Mouse (Mus musculus): Measurements from ENCODE around the gene Nsun5. TPM values are rescaled to one million over a fixed set of nuclear protein-coding genes. Genes with fewer than 3 reads are reported as not detected.
"Not testable (repeated sequence)": the region's sequence is repeated elsewhere in the genome, so short reads cannot be mapped to it uniquely, and the experiment has no call there.

Nsun5 gene
- polyA plus RNA-seq, 1 experiment: 44.4 TPM

DNA sequence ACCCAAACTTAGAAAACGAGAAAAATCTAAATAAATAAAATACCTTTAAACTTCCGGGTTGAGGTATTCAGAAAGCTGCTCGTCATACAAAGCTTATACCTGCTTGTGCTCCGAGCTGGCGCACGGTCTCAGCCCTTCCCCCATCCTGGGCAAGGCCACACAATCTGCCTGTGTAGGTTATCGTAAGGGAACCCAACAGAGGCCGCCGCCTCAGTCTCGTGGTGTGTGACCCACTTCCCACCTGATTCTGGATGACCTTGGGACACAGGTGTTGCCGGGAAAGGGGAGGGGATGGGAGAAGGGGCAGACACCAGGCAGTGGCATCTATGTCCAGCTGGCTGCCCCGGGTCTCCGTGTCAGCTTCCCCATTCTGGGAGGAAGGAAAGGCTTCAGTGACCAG lies 18.1 kb upstream of the Nsun5 start:
- no peak for DNase-seq (ENCODE audit: low read depth)
- TF ChIP-seq POLR2A (IDR thresholded peaks at IDR 0.05; ENCODE audit: borderline replicate concordance, extremely low read depth, insufficient read depth, insufficient read length, poor library complexity, severe bottlenecking) (no peak), CTCF (IDR thresholded peaks at IDR 0.05; ENCODE audit: borderline replicate concordance, extremely low read depth, insufficient read depth, insufficient read length) (no peak)

DNA sequence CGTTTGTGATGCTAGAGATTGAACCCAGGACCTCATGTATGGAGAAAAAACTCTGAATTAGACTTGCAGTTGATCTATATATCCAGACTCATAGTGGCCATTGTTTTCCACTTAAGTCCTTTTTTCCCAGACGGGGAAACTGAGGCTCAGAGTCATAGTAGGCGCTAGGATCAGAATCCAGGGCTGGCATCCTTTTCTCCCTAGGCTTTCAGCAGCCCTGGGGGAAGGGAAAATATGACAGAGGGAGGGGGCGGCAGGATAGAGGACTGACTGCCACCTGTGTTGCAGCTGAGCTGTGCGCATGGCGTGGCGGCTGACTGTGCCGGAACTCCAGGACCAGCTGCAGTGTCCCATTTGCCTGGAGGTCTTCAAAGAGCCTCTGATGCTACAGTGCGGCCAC lies 16.8 kb upstream of the Nsun5 start, which contains the start of gene Trim50:
TSS of gene Trim50 (plus strand) at position 301 of the 400 bp plus-strand sequence.
- no peak for TF ChIP-seq POLR2A (IDR thresholded peaks at IDR 0.05; ENCODE audit: borderline replicate concordance, extremely low read depth, insufficient read depth, insufficient read length, poor library complexity, severe bottlenecking)
- no peak for TF ChIP-seq CTCF (IDR thresholded peaks at IDR 0.05; ENCODE audit: borderline replicate concordance, extremely low read depth, insufficient read depth, insufficient read length)
- no peak for DNase-seq (ENCODE audit: low read depth)

DNA sequence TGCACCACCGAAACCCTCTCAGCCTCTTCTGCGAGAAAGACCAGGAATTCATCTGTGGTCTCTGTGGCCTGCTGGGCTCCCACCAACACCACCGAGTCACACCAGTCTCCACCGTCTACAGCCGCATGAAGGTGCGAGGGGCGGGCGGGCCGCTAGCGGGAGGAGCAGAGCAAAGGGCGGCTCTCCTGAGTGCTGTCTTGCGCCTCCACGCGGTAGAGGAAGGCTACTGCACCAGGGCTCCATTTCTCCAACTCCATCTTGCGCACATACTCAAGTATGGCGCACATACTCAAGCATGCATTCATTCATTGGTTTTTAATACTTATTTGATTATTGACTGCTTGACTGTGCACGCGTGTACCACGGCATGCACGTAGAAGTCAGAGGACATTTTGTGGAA lies 16.2 kb upstream of the Nsun5 start:
- TF ChIP-seq POLR2A (IDR thresholded peaks at IDR 0.05; ENCODE audit: borderline replicate concordance, extremely low read depth, insufficient read depth, insufficient read length, poor library complexity, severe bottlenecking): no peak
- TF ChIP-seq CTCF (IDR thresholded peaks at IDR 0.05; ENCODE audit: borderline replicate concordance, extremely low read depth, insufficient read depth, insufficient read length): peak; percentile 55
- DNase-seq (ENCODE audit: low read depth): no peak

DNA sequence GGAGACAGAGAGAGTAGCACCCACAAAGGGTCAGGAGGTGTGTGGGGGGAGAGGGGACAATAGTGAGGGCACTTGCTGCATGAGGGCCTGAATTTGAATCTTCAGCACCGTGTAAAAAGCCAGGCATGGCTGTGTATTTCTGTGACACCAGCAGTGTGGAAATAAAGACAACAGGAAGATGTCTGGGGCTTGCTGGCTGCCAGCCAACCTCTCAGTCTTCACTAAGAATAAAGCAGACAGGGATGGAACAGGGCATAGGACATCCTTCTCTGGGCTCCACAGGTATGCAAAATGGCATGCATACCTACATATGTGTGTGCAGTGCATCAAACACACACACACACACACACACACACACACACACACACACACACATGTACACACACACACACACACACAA lies 13.7 kb upstream of the Nsun5 start:
- DNase-seq (ENCODE audit: low read depth): no peak

DNA sequence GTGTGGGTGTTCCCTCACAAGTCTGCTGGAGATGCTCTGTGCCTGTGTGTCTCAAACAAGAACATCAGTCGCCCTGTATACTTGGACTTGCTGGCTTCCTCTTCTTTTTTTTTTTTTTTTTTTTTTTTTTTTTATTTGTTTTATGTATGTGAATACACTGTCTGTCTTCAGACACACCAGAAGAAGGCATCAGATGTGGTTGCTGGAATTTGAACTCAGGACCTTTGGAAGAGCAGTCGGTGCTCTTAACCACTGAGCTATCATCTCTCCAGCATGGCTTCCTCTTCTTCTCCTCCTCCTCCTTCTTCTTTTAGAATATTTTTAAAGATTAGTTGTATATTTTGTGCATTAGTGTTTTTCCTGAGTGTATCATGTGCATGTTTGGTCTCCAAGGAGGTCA lies 12.2 kb upstream of the Nsun5 start:
- DNase-seq (ENCODE audit: low read depth): no peak
- TF ChIP-seq POLR2A (IDR thresholded peaks at IDR 0.05; ENCODE audit: borderline replicate concordance, extremely low read depth, insufficient read depth, insufficient read length, poor library complexity, severe bottlenecking) (no peak), CTCF (IDR thresholded peaks at IDR 0.05; ENCODE audit: borderline replicate concordance, extremely low read depth, insufficient read depth, insufficient read length) (no peak)

More for the DNA sequence above, 13.7 kb upstream of the Nsun5 start:
- no peak for TF ChIP-seq POLR2A (IDR thresholded peaks at IDR 0.05; ENCODE audit: borderline replicate concordance, extremely low read depth, insufficient read depth, insufficient read length, poor library complexity, severe bottlenecking)

DNA sequence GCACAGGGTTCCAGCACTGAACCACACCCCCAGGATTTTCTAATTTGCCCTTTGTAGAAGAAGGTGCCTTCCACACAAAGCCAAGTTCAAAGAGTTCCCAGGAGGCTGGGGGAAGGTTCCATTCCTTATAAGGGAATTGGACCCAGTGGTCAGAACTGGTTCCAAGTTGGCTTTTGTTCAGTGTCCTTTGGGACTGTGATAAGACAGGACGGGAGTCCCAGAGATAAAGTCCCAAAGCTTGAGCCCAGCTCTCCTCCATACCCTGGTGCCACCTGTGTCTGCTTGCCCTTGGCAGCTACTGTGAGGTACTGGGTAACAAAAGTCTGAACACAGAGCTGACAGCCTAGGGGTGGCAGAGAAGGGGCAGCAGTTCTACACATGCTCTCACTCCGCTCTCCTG lies 10.0 kb upstream of the Nsun5 start:
- TF ChIP-seq CTCF (IDR thresholded peaks at IDR 0.05; ENCODE audit: borderline replicate concordance, extremely low read depth, insufficient read depth, insufficient read length) (no peak), POLR2A (IDR thresholded peaks at IDR 0.05; ENCODE audit: borderline replicate concordance, extremely low read depth, insufficient read depth, insufficient read length, poor library complexity, severe bottlenecking) (no peak)
- DNase-seq (ENCODE audit: low read depth): no peak

DNA sequence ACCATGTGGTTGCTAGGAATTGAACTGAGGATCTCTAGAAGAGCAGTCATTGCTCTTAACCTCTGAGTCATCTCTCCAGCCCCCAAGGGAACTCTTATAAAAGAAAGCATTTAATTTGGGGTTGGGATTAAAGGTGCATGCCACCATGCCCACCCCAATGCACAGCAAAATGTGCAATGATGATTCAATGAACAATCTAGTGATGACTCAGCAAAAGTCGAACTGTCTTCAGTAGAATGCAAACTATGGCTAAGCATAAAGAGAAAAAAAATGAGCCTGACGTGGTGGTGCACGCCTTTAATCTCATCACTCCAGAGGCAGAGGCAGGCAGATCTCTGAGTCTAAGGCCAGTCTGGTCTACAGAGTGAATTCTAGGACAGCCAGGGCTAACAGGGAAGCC lies 7.2 kb upstream of the Nsun5 start:
- no peak for TF ChIP-seq POLR2A (IDR thresholded peaks at IDR 0.05; ENCODE audit: borderline replicate concordance, extremely low read depth, insufficient read depth, insufficient read length, poor library complexity, severe bottlenecking)
- TF ChIP-seq CTCF (IDR thresholded peaks at IDR 0.05; ENCODE audit: borderline replicate concordance, extremely low read depth, insufficient read depth, insufficient read length): no peak
- DNase-seq (ENCODE audit: low read depth): no peak

DNA sequence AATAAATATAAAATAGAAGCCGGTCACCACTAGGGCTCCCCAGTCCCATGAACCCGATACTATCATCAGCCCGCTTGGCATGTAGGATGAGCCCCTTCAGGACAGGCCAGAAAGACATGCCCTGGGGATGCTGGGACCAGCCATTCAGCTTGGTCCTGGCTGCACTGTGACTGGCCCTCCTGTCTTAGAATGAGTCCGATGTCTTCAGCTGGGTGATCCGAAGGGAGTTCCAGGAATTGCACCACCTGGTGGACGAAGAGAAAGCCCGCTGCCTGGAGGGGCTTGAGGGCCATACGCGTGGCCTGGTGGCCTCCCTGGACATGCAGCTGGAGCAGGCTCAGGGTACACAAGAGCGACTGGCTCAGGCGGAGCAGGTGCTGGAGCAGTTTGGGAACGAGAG lies 6.2 kb upstream of the Nsun5 start:
- DNase-seq (ENCODE audit: low read depth): peak; percentile 44

DNA sequence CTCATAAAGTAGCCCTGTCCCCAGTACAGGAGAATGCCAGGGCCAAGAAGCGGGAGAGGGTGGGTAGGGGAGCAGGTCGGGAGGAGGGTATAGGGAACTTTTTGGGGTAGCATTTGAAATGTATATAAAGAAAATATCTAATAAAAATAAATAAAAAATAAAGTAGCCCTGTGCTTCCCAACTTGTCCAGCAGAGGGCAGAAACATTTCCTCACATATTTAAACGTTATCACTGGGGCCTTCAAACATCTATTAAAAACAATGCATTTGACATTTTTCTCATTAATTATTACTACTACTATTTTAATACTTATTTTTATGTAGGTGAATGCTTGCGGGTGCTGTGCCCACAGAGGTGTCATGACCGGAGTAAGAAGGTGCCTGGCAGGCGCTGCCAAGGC lies 1.9 kb upstream of the Nsun5 start:
- DNase-seq (ENCODE audit: low read depth): no peak
- TF ChIP-seq POLR2A (IDR thresholded peaks at IDR 0.05; ENCODE audit: borderline replicate concordance, extremely low read depth, insufficient read depth, insufficient read length, poor library complexity, severe bottlenecking) (no peak), CTCF (IDR thresholded peaks at IDR 0.05; ENCODE audit: borderline replicate concordance, extremely low read depth, insufficient read depth, insufficient read length) (no peak)

More for the DNA sequence above, 6.2 kb upstream of the Nsun5 start:
- TF ChIP-seq CTCF (IDR thresholded peaks at IDR 0.05; ENCODE audit: borderline replicate concordance, extremely low read depth, insufficient read depth, insufficient read length) (peak; percentile 62), POLR2A (IDR thresholded peaks at IDR 0.05; ENCODE audit: borderline replicate concordance, extremely low read depth, insufficient read depth, insufficient read length, poor library complexity, severe bottlenecking) (no peak)

DNA sequence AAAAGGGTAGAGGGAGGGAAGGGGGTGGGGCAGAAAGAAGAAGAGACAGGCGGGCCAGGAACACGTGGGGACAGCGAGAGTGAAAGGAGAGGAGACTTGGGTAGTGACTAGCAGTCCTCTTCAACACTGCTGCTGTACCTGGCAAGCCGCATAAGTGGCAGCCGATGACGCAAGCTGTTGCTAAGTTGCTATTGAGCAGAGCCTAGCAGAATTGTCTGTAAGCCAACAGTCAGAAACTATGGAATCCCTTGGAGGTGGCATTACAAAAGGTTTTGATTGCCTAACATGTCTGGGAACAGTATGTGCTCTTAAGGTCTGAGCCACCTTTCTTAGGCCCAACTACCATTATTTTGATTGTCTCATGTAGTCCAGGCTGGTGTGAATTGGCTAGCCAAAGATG lies 1.4 kb upstream of the Nsun5 start:
- no peak for DNase-seq (ENCODE audit: low read depth)
- TF ChIP-seq CTCF (IDR thresholded peaks at IDR 0.05; ENCODE audit: borderline replicate concordance, extremely low read depth, insufficient read depth, insufficient read length) (no peak), POLR2A (IDR thresholded peaks at IDR 0.05; ENCODE audit: borderline replicate concordance, extremely low read depth, insufficient read depth, insufficient read length, poor library complexity, severe bottlenecking) (no peak)

DNA sequence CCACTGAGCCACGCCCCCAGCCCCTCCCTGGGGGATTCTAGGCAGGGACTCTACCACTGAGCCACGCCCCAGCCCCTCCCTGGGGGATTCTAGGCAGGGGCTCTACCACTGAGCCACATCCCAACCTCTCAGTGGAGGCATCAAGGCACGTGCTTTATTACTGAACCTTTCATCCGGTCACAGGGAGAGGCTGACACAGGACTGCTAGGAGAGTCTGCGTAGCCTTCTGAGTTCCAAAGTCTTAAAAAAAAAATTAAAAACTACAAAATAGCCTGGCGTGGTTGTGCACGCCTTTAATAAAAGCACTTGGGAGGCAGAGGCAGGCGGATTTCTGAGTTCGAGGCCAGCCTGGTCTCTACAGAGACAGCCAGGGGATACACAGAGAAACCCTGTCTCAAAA lies 557 bp upstream of the Nsun5 start:
- DNase-seq (ENCODE audit: low read depth): not testable (repeated sequence)

DNA sequence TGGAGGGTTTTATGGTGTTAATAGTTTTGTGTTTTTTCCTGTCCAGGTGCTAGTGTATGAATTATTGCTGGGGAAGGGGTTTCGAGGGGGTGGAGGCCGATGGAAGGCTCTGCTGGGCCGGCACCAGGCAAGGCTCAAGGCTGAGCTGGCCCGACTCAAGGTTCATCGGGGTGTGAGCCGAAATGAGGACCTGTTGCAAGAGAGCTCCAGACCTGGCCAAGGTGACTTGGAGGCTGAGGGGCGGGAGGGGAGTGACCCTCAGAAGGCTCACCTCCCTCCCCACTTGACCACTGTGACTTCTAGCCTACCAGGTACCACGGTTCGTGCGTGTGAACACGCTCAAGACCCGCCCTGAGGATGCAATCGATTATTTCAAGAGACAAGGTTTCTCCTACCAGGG lies 1.4 kb downstream of the Nsun5 start:
- TF ChIP-seq POLR2A (IDR thresholded peaks at IDR 0.05; ENCODE audit: borderline replicate concordance, extremely low read depth, insufficient read depth, insufficient read length, poor library complexity, severe bottlenecking): no peak
- no peak for TF ChIP-seq CTCF (IDR thresholded peaks at IDR 0.05; ENCODE audit: borderline replicate concordance, extremely low read depth, insufficient read depth, insufficient read length)
- no peak for DNase-seq (ENCODE audit: low read depth)

DNA sequence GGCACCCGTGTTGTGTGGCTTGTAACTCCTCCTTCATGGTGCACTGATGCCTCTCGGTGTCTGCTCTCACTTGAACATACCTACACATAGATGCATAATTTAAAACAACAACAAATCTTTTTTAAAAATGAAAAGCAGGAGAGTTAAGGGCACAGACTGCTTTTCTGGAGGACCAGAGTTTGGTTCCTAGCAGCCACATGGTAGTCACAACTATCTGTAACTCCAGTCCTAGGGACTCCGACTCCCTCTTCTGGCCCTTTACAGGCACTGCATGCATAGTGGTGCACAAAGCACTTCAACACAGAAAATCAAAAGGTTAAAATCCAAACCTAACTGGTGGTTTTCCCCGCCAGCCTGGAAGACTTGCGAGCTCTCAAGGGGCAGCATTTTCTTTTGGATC lies 3.8 kb downstream of the Nsun5 start:
- TF ChIP-seq POLR2A (IDR thresholded peaks at IDR 0.05; ENCODE audit: borderline replicate concordance, extremely low read depth, insufficient read depth, insufficient read length, poor library complexity, severe bottlenecking) (no peak), CTCF (IDR thresholded peaks at IDR 0.05; ENCODE audit: borderline replicate concordance, extremely low read depth, insufficient read depth, insufficient read length) (no peak)
- no peak for DNase-seq (ENCODE audit: low read depth)

Data from brain, embryonic 14.5 days (tissue).